Mouse (Mus musculus) MEL (cell line): Measurements from ENCODE around the gene B9d2. TPM values are rescaled to one million over a fixed set of nuclear protein-coding genes. Genes with fewer than 3 reads are reported as not detected.

Source experiments
- DNase-seq: peaks from one replicate; pipeline ENCODE4 v3.0.0; 2011; ENCODE audit warnings: low read depth, low spot score
- H3K27ac ChIP-seq: 2 replicates; pipeline ENCODE4 v1.5.1; 2012; ENCODE audit warnings: low read depth, mild to moderate bottlenecking, control low read depth, low read length, moderate library complexity; ENCODE audit not compliant: control insufficient read depth
- H3K27me3 ChIP-seq, 2 experiments: fragments of 150-350 bp in 1 of 2; sonication (generic) in 1 of 2; 2 replicates each; pipeline ENCODE4 v1.6.1; 2012; ENCODE audit warnings: low read length in 2 of 2, mild to moderate bottlenecking in 2 of 2, improper control_type of control experiment in 1 of 2, moderate library complexity in 1 of 2; ENCODE audit not compliant: insufficient read depth in 2 of 2, control insufficient read depth in 1 of 2
- H3K36me3 ChIP-seq, 2 experiments: 2 replicates each; pipeline ENCODE4 v1.6.1; 2012 to 2014; ENCODE audit warnings: low read length in 2 of 2, improper control_type of control experiment in 1 of 2, inconsistent platforms in 1 of 2, mild to moderate bottlenecking in 1 of 2; ENCODE audit not compliant: insufficient read depth in 2 of 2, control insufficient read depth in 1 of 2
- H3K4me1 ChIP-seq, 2 experiments: fragments of 150-350 bp in 1 of 2; sonication (generic) in 1 of 2; 2 replicates each; pipeline ENCODE4 v1.6.1; 2012; ENCODE audit warnings: low read length in 2 of 2, improper control_type of control experiment in 1 of 2, mild to moderate bottlenecking in 1 of 2; ENCODE audit not compliant: insufficient read depth in 2 of 2, control insufficient read depth in 1 of 2
- H3K4me3 ChIP-seq, 2 experiments: fragments of 150-350 bp in 1 of 2; sonication (generic) in 1 of 2; 2 replicates each; pipeline ENCODE4 v1.5.1; 2012; ENCODE audit warnings: low read depth in 2 of 2, low read length in 2 of 2, mild to moderate bottlenecking in 2 of 2, moderate library complexity in 2 of 2, control low read depth in 1 of 2, improper control_type of control experiment in 1 of 2; ENCODE audit not compliant: control insufficient read depth in 1 of 2, insufficient read depth in 1 of 2
- H3K79me2 ChIP-seq: 2 replicates; pipeline ENCODE4 v1.6.1; 2012; ENCODE audit warnings: mild to moderate bottlenecking, low read length, moderate library complexity; ENCODE audit not compliant: control insufficient read depth, poor library complexity, insufficient read depth
- H3K9ac ChIP-seq: 2 replicates; pipeline ENCODE4 v1.6.1; 2012; ENCODE audit warnings: low read depth, mild to moderate bottlenecking, control low read depth, low read length, moderate library complexity; ENCODE audit not compliant: control insufficient read depth, poor library complexity, severe bottlenecking
- H3K9me3 ChIP-seq: fragments of 150-350 bp; sonication (generic); replicated peaks from 2 replicates; pipeline ENCODE4 v1.6.1; 2012; ENCODE audit warnings: mild to moderate bottlenecking, low read length, improper control_type of control experiment, moderate library complexity; ENCODE audit not compliant: insufficient read depth
- BHLHE40 ChIP-seq: IDR thresholded peaks from 2 replicates; pipeline ENCODE4 v1.6.1; 2012; ENCODE audit warnings: low read depth, mild to moderate bottlenecking, inconsistent platforms, low read length, improper control_type of control experiment, borderline replicate concordance
- CHD1 ChIP-seq: IDR thresholded peaks from 2 replicates; pipeline ENCODE4 v1.6.1; 2012; ENCODE audit warnings: low read depth, mild to moderate bottlenecking, inconsistent platforms, low read length, improper control_type of control experiment
- E2F4 ChIP-seq: IDR thresholded peaks from 2 replicates; pipeline ENCODE4 v1.6.1; 2011; ENCODE audit warnings: low read depth, low read length, improper control_type of control experiment, borderline replicate concordance
- ETS1 ChIP-seq: IDR thresholded peaks from 2 replicates; pipeline ENCODE4 v1.6.1; 2012; ENCODE audit warnings: low read depth, mild to moderate bottlenecking, inconsistent platforms, low read length, improper control_type of control experiment, moderate library complexity
- GABPA ChIP-seq: IDR thresholded peaks from 2 replicates; pipeline ENCODE4 v1.6.1; 2012; ENCODE audit warnings: low read depth, mild to moderate bottlenecking, inconsistent platforms, low read length, improper control_type of control experiment, moderate library complexity
- GATA1 ChIP-seq: IDR thresholded peaks from 2 replicates; pipeline ENCODE4 v1.6.1; 2011; ENCODE audit warnings: low read depth, low read length, improper control_type of control experiment
- HCFC1 ChIP-seq: IDR thresholded peaks from 2 replicates; pipeline ENCODE4 v1.6.1; 2012; ENCODE audit warnings: low read depth, mild to moderate bottlenecking, inconsistent platforms, low read length, improper control_type of control experiment, moderate library complexity
- KAT2A ChIP-seq: conservative IDR thresholded peaks from 2 replicates; pipeline ENCODE4 v1.6.1; 2012; ENCODE audit warnings: low read depth, low read length, improper control_type of control experiment, inconsistent platforms
- MAFK ChIP-seq: IDR thresholded peaks from 2 replicates; pipeline ENCODE4 v1.6.1; 2011; ENCODE audit warnings: low read depth, mild to moderate bottlenecking, low read length, improper control_type of control experiment, borderline replicate concordance
- MXI1 ChIP-seq: IDR thresholded peaks from 2 replicates; pipeline ENCODE4 v1.6.1; 2011; ENCODE audit warnings: mild to moderate bottlenecking, low read depth, low read length, improper control_type of control experiment
- POLR2A ChIP-seq, 2 experiments: IDR thresholded peaks; 2 replicates each; pipeline ENCODE4 v1.6.1; 2011 to 2012; ENCODE audit warnings: low read length in 2 of 2, mild to moderate bottlenecking in 2 of 2, control low read depth in 1 of 2, improper control_type of control experiment in 1 of 2, low read depth in 1 of 2, moderate library complexity in 1 of 2; ENCODE audit not compliant: control insufficient read depth in 1 of 2, insufficient read depth in 1 of 2, poor library complexity in 1 of 2
- RAD21 ChIP-seq: IDR thresholded peaks from 2 replicates; pipeline ENCODE4 v1.6.1; 2011; ENCODE audit warnings: mild to moderate bottlenecking, low read depth, low read length, improper control_type of control experiment
- TAL1 ChIP-seq: IDR thresholded peaks from 2 replicates; pipeline ENCODE4 v1.6.1; 2012; ENCODE audit warnings: mild to moderate bottlenecking, inconsistent platforms, low read length, moderate library complexity, mixed read lengths
- TBP ChIP-seq: IDR thresholded peaks from 2 replicates; pipeline ENCODE4 v1.8.0; 2011; ENCODE audit warnings: low read depth, low read length, improper control_type of control experiment
- UBTF ChIP-seq: IDR thresholded peaks from 2 replicates; pipeline ENCODE4 v1.6.1; 2012; ENCODE audit warnings: low read depth, mild to moderate bottlenecking, inconsistent platforms, low read length, improper control_type of control experiment, moderate library complexity, borderline replicate concordance; ENCODE audit not compliant: insufficient read depth
- USF1 ChIP-seq: IDR thresholded peaks from 2 replicates; pipeline ENCODE4 v1.6.1; 2014; ENCODE audit warnings: low read depth, mild to moderate bottlenecking, inconsistent platforms, low read length, improper control_type of control experiment, moderate library complexity
- ZC3H11A ChIP-seq: IDR thresholded peaks from 2 replicates; pipeline ENCODE4 v1.6.1; 2012; ENCODE audit warnings: low read depth, mild to moderate bottlenecking, inconsistent platforms, low read length, improper control_type of control experiment
- ZMIZ1 ChIP-seq: IDR thresholded peaks from 2 replicates; pipeline ENCODE4 v1.6.1; 2012; ENCODE audit warnings: low read depth, mild to moderate bottlenecking, inconsistent platforms, low read length, improper control_type of control experiment, moderate library complexity
- polyA plus RNA-seq, 2 experiments: library from polyadenylated mRNA; stranded (reverse) in 1 of 2; unstranded in 1 of 2; fragments of >175 nt in 1 of 2; fragments of >200 nt in 1 of 2; gene quantifications; 2 replicates each; pipeline versions ENCODE4 v1.2.1 to v1.2.4; 2012; ENCODE audit warnings: low replicate concordance in 2 of 2, low read depth in 1 of 2; ENCODE audit not compliant: insufficient read length in 2 of 2, insufficient read depth in 1 of 2, missing spikeins in 1 of 2
- total RNA-seq: library from RNA; depleted of rRNA; stranded (reverse); fragments of 300-350 nt; gene quantifications from 2 replicates; pipeline ENCODE4 v1.2.3, GENCODE M21; 2012

The B9d2 gene
- total and polyA plus RNA-seq, 3 experiments = 70.4 to 108 TPM; not detected in 1

- Histone ChIP-seq H3K36me3 (peaks cover 0 to 19% of the 10 kb centered on the region in 2 experiments; a peak in 2 of 4 replicates), H3K4me3 (no peak within 1 kb of the TSS), H3K27me3 (no peaks in the 10 kb centered on the region), H3K4me1 (peaks cover 4 to 24% of the 10 kb centered on the region in 2 experiments; a peak in 2 of 4 replicates), H3K9ac (no peak within 1 kb of the TSS), H3K27ac (no peak within 1 kb of the TSS), H3K79me2 (no peaks in the 10 kb centered on the region), H3K9me3 (no peaks in the 10 kb centered on the region)
- TF ChIP-seq MXI1 (no peak), POLR2A (IDR thresholded peaks at IDR 0.05; ENCODE audit: control insufficient read depth in 1 of 2, insufficient read depth in 1 of 2, low read depth in 1 of 2, low read length in 2 of 2, poor library complexity in 1 of 2) (peak in 1 of 2 experiments; percentile 31; a peak in 1 of 4 replicates)
- no peak for DNase-seq
Measured at GRCm38 (mm10) chr7:25674719-25675300, 5.8 kb upstream of the B9d2 start, which contains the start of gene Tmem91. Gene Tmem91, minus strand, starts transcription at chr7:25675166.

GRCm38 (mm10) chr7:25675405-25675804 is 5.2 kb upstream of the B9d2 start:
- Histone ChIP-seq H3K4me1 (peaks cover 4 to 28% of the 10 kb centered on the region in 2 experiments; a peak in 2 of 4 replicates), H3K4me3 (no peak overlapping the region), H3K9me3 (no peaks in the 10 kb centered on the region), H3K79me2 (no peaks in the 10 kb centered on the region; the same call in 1 of the 2 replicates), H3K9ac (no peak overlapping the region), H3K27me3 (no peaks in the 10 kb centered on the region), H3K27ac (no peak overlapping the region), H3K36me3 (peaks cover 0 to 23% of the 10 kb centered on the region in 2 experiments; a peak in 2 of 4 replicates)
- no peak for TF ChIP-seq TBP
- TF ChIP-seq RAD21 = no peak
- TF ChIP-seq ZC3H11A = no peak
- TF ChIP-seq TAL1 = no peak
- no peak for TF ChIP-seq POLR2A (IDR thresholded peaks at IDR 0.05; ENCODE audit: control insufficient read depth in 1 of 2, insufficient read depth in 1 of 2, low read depth in 1 of 2, low read length in 2 of 2, poor library complexity in 1 of 2)
- no peak for TF ChIP-seq BHLHE40
- no peak for TF ChIP-seq KAT2A
- TF ChIP-seq GATA1 = no peak
- TF ChIP-seq USF1 = no peak
- no peak for TF ChIP-seq CHD1
- TF ChIP-seq MAFK = no peak
- TF ChIP-seq ZMIZ1 = no peak
- TF ChIP-seq MXI1 = no peak
- TF ChIP-seq HCFC1 = no peak
- TF ChIP-seq UBTF = no peak
- no peak for TF ChIP-seq ETS1
- no peak for TF ChIP-seq GABPA
- no peak for TF ChIP-seq E2F4
- DNase-seq = no peak
